Mouse (Mus musculus): ENCODE data around the gene Chmp1a. TPM values are rescaled to one million over a fixed set of nuclear protein-coding genes. Genes with fewer than 3 reads are reported as not detected.

The Chmp1a gene
- polyA plus RNA-seq, 1 experiment from 2014 or later = 146 TPM

Other genes starting within 250 kb of the Chmp1a start
- 23.1 and 24.6 TPM in 2 replicates for gene Ankrd11, start 170.5 kb downstream of the Chmp1a start, polyA plus RNA-seq (2015; fragmentation: Nextera tagmentation; extraction: Ambion mirVana)
- 43.0 and 44.8 TPM in 2 replicates for gene Spg7, start 149.8 kb downstream of the Chmp1a start, polyA plus RNA-seq (2015; fragmentation: Nextera tagmentation; extraction: Ambion mirVana)
- gene Rpl13, start 110.4 kb downstream of the Chmp1a start, polyA plus RNA-seq (2015; fragmentation: Nextera tagmentation; extraction: Ambion mirVana) = 1,046 and 1,463 TPM in 2 replicates
- gene Cpne7, start 95.4 kb downstream of the Chmp1a start, polyA plus RNA-seq (2015; fragmentation: Nextera tagmentation; extraction: Ambion mirVana) = 2.2 and 3.4 TPM in 2 replicates
- 17.6 and 18.4 TPM in 2 replicates for gene Sult5a1, start 54.4 kb downstream of the Chmp1a start, polyA plus RNA-seq (2015; fragmentation: Nextera tagmentation; extraction: Ambion mirVana)
- 6.1 and 7.0 TPM in 2 replicates for gene Dpep1, start 26.5 kb downstream of the Chmp1a start, polyA plus RNA-seq (2015; fragmentation: Nextera tagmentation; extraction: Ambion mirVana)
- 3.3 and 3.5 TPM in 2 replicates for gene Spata33, start 69 bp upstream of the Chmp1a start, polyA plus RNA-seq (2015; fragmentation: Nextera tagmentation; extraction: Ambion mirVana)
- 27.3 and 31.0 TPM in 2 replicates for gene Cdk10, start 12.1 kb upstream of the Chmp1a start, polyA plus RNA-seq (2015; fragmentation: Nextera tagmentation; extraction: Ambion mirVana)
- gene Spata2l, start 23.5 kb upstream of the Chmp1a start, polyA plus RNA-seq (2015; fragmentation: Nextera tagmentation; extraction: Ambion mirVana) = 5.1 and 6.1 TPM in 2 replicates
- 19.2 and 19.6 TPM in 2 replicates for gene Zfp276, start 41.4 kb upstream of the Chmp1a start, polyA plus RNA-seq (2015; fragmentation: Nextera tagmentation; extraction: Ambion mirVana)
- 20.0 and 23.6 TPM in 2 replicates for gene Vps9d1, start 41.6 kb upstream of the Chmp1a start, polyA plus RNA-seq (2015; fragmentation: Nextera tagmentation; extraction: Ambion mirVana)
- gene Fanca, start 105.8 kb upstream of the Chmp1a start, polyA plus RNA-seq (2015; fragmentation: Nextera tagmentation; extraction: Ambion mirVana) = 18.1 and 18.9 TPM in 2 replicates
- gene Spire2, start 120.0 kb upstream of the Chmp1a start, polyA plus RNA-seq (2015; fragmentation: Nextera tagmentation; extraction: Ambion mirVana) = 2.7 TPM in 2 replicates
- 167 and 177 TPM in 2 replicates for gene Tcf25, start 161.0 kb upstream of the Chmp1a start, polyA plus RNA-seq (2015; fragmentation: Nextera tagmentation; extraction: Ambion mirVana)
- gene Mc1r, start 194.3 kb upstream of the Chmp1a start, polyA plus RNA-seq (2015; fragmentation: Nextera tagmentation; extraction: Ambion mirVana) = not detected in 2 replicates
- gene Tubb3, start 198.7 kb upstream of the Chmp1a start, polyA plus RNA-seq (2015; fragmentation: Nextera tagmentation; extraction: Ambion mirVana) = 46.7 and 50.2 TPM in 2 replicates
- gene Def8, start 210.8 kb upstream of the Chmp1a start, polyA plus RNA-seq (2015; fragmentation: Nextera tagmentation; extraction: Ambion mirVana) = 27.0 and 30.5 TPM in 2 replicates

Measured in stomach, embryonic 16.5 days (tissue).